In the genomic region with DNA sequence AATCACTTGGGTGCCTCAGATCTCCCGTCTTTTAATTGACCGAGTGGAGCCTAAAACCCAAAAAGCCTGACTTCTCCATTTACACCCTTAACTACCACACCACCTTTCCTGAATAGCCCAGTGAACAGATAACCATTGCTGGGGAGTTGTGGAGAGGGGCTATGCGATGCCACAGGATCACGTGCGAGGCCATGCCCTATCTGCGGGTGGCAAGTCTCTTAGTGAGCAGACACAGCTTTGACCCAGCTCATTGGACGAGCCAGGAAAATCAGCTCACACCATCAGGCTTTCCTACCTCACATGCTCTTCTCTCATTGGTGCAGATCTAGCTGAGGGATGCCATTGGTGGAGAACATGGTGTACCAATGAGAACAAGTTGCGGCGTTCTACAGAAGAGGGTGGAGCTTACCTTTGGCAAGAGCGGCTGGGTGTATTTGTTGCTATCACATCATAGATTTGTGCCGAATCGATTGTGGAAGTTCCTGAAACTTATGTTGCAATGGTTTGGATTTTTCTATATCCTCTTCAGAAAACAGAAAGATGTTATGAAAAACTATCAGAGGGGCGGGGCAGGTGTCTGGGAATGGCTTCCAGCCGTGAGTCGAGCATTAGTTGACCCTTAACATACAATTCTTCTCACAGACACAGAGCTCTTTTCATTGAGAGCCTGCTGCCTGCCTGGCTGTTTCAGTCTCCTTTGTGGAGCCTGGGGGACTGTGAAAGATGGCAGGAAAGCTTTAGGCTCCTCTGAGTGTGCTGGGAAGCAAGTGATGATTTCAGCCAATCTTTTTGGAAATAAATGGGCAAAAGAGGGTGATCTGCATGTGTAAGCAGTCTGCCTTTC, we compare ENCODE assay signal across 15 mouse cellular contexts. TPM values are rescaled to one million over a fixed set of nuclear protein-coding genes. Genes with fewer than 3 reads are reported as not detected.
DNase-seq lines count a peak whose midpoint lies in the region; ATAC-seq lines count a peak whose summit lies in the region.
"Had no signal": no experiment of that assay in that cellular context is flagged by ENCODE, and none has a peak within 500 bp of the region (broad histone marks: within the 10 kb centered on the region; RNA-seq: fewer than 3 reads in every experiment).

No protein-coding gene starts in this region.

- H3K4me1 ChIP-seq in midbrain, embryonic 11.5 days (ENCODE audit: control insufficient read depth, insufficient read depth, low read length) = peaks cover 8% of the 10 kb centered on the region; the same call in 1 of the 2 replicates
- no peaks in the 10 kb centered on the region for H3K4me1 ChIP-seq in midbrain, embryonic 15.5 days
- H3K4me1 ChIP-seq in forebrain, embryonic 16.5 days (replicated peaks; ENCODE audit: control insufficient read depth, insufficient read depth, low read length) = peaks cover 7% of the 10 kb centered on the region
- H3K4me1 ChIP-seq in neural tube, embryonic 13.5 days (replicated peaks) = peaks cover 34% of the 10 kb centered on the region
- H3K4me1 ChIP-seq: embryonic facial prominence, embryonic 13.5 days; limb, embryonic 15.5 days; megakaryocyte, embryonic 14.5 days had no signal

- WGBS in midbrain, embryonic 11.5 days = 78% methylated on average over 15 of the region's 15 CpGs
- WGBS in midbrain, embryonic 15.5 days = 74% methylated on average over 15 of the region's 15 CpGs
- 57% methylated on average over 15 of the region's 15 CpGs for WGBS in forebrain, embryonic 16.5 days
- 70% methylated on average over 15 of the region's 15 CpGs for WGBS in neural tube, embryonic 13.5 days

- H3K4me3 ChIP-seq in midbrain, embryonic 11.5 days (ENCODE audit: low read depth, low read length) = no peak overlapping the region
- no peak overlapping the region for H3K4me3 ChIP-seq in midbrain, embryonic 15.5 days
- H3K4me3 ChIP-seq in forebrain, embryonic 16.5 days (replicated peaks; ENCODE audit: low read length) = no peak overlapping the region
- H3K4me3 ChIP-seq in neural tube, embryonic 13.5 days = no peak overlapping the region
- H3K4me3 ChIP-seq: embryonic facial prominence, embryonic 13.5 days; limb, embryonic 15.5 days; megakaryocyte, embryonic 14.5 days had no signal

- H3K27me3 ChIP-seq in midbrain, embryonic 11.5 days (ENCODE audit: control insufficient read depth, insufficient read depth, low read length) = no peaks in the 10 kb centered on the region; the same call in 1 of the 2 replicates
- H3K27me3 ChIP-seq in midbrain, embryonic 15.5 days (replicated peaks) = peaks cover 22% of the 10 kb centered on the region
- peaks cover 3% of the 10 kb centered on the region; the same call in 1 of the 2 replicates for H3K27me3 ChIP-seq in forebrain, embryonic 16.5 days (replicated peaks; ENCODE audit: control insufficient read depth, insufficient read depth, low read length)
- no peaks in the 10 kb centered on the region for H3K27me3 ChIP-seq in neural tube, embryonic 13.5 days
- H3K27me3 ChIP-seq: limb, embryonic 15.5 days had no signal

- ATAC-seq in midbrain, embryonic 11.5 days (ENCODE audit: low FRiP score) = 0 out of 2 replicates have a peak, but pooled peaks have one; percentile 50
- ATAC-seq in midbrain, embryonic 15.5 days (replicated peaks) = no peak
- ATAC-seq in forebrain, embryonic 16.5 days = peak; percentile 68
- ATAC-seq in neural tube, embryonic 13.5 days (ENCODE audit: low read depth) = peak; percentile 67; the same call in 1 of the 2 replicates
- ATAC-seq: activated CD4-positive, CD25-positive, alpha-beta regulatory T cell, adult 4 months; intestine, embryonic 16.5 days had no signal

- H3K27ac ChIP-seq in midbrain, embryonic 11.5 days (ENCODE audit: low read depth, low read length) = no peak overlapping the region
- H3K27ac ChIP-seq in midbrain, embryonic 15.5 days = no peak overlapping the region
- H3K27ac ChIP-seq in forebrain, embryonic 16.5 days (ENCODE audit: low read length) = no peak overlapping the region
- peak overlapping the region; percentile 68 for H3K27ac ChIP-seq in neural tube, embryonic 13.5 days (replicated peaks)
- H3K27ac ChIP-seq: embryonic facial prominence, embryonic 13.5 days; limb, embryonic 15.5 days had no signal

- DNase-seq in heart, adult 11 months = peak; percentile 60
- no peak for DNase-seq in heart, adult 18-20 months
- DNase-seq in midbrain, embryonic 11.5 days (ENCODE audit: low spot score, missing footprints) = no peak
- no peak for DNase-seq in ovary, postnatal 14 days (ENCODE audit: low spot score)
- no peak for DNase-seq in testis, postnatal 14 days (ENCODE audit: low spot score)
- DNase-seq: cerebellum, adult 2 months; kidney, postnatal 36 days had no signal

- H3K36me3 ChIP-seq in midbrain, embryonic 11.5 days (ENCODE audit: control insufficient read depth, insufficient read depth, low read length) = no peaks in the 10 kb centered on the region
- no peaks in the 10 kb centered on the region for H3K36me3 ChIP-seq in midbrain, embryonic 15.5 days (replicated peaks)
- H3K36me3 ChIP-seq in forebrain, embryonic 16.5 days (ENCODE audit: control insufficient read depth, insufficient read depth) = no peaks in the 10 kb centered on the region
- H3K36me3 ChIP-seq in neural tube, embryonic 13.5 days = no peaks in the 10 kb centered on the region
- H3K36me3 ChIP-seq: embryonic facial prominence, embryonic 13.5 days; limb, embryonic 15.5 days had no signal

- H3K9me3 ChIP-seq in midbrain, embryonic 11.5 days (ENCODE audit: control insufficient read depth, low read length) = no peaks in the 10 kb centered on the region
- no peaks in the 10 kb centered on the region for H3K9me3 ChIP-seq in midbrain, embryonic 15.5 days
- H3K9me3 ChIP-seq in forebrain, embryonic 16.5 days (ENCODE audit: control insufficient read depth, low read length) = no peaks in the 10 kb centered on the region
- H3K9me3 ChIP-seq in neural tube, embryonic 13.5 days = no peaks in the 10 kb centered on the region
- H3K9me3 ChIP-seq: embryonic facial prominence, embryonic 13.5 days; limb, embryonic 15.5 days; megakaryocyte, embryonic 14.5 days had no signal

- H3K9ac ChIP-seq in midbrain, embryonic 11.5 days (ENCODE audit: low read length) = no peak overlapping the region
- H3K9ac ChIP-seq in midbrain, embryonic 15.5 days = no peak overlapping the region
- no peak overlapping the region for H3K9ac ChIP-seq in forebrain, embryonic 16.5 days (replicated peaks; ENCODE audit: low read depth, low read length)
- H3K9ac ChIP-seq in neural tube, embryonic 13.5 days = no peak overlapping the region
- H3K9ac ChIP-seq: embryonic facial prominence, embryonic 13.5 days; limb, embryonic 15.5 days had no signal

- H3K4me2 ChIP-seq in midbrain, embryonic 11.5 days = no peak overlapping the region
- no peak overlapping the region for H3K4me2 ChIP-seq in midbrain, embryonic 15.5 days
- no peak overlapping the region for H3K4me2 ChIP-seq in forebrain, embryonic 16.5 days (ENCODE audit: low read length)
- no peak overlapping the region for H3K4me2 ChIP-seq in neural tube, embryonic 13.5 days
- H3K4me2 ChIP-seq: embryonic facial prominence, embryonic 13.5 days; limb, embryonic 15.5 days had no signal

RNA-seq across cellular contexts. Expression of a gene that starts 12.2 kb away (rescaled TPM):
- total RNA-seq in heart, adult 18-20 months (2021) = 100 to 1,000 TPM; 417 to 443 TPM
- polyA plus RNA-seq in midbrain, embryonic 11.5 days (2014; fragmentation: Nextera tagmentation; extraction: Ambion mirVana) = 0.37 TPM in 1 of 2 replicates, not detected in the other
- 0.74 and 0.98 TPM in 2 replicates for polyA plus RNA-seq in midbrain, embryonic 15.5 days (2015; fragmentation: Nextera tagmentation; extraction: Ambion mirVana)
- polyA plus RNA-seq in forebrain, embryonic 16.5 days (2015; fragmentation: Nextera tagmentation; extraction: Ambion mirVana) = 1.2 and 1.6 TPM in 2 replicates
- 8.8 and 9.2 TPM in 2 replicates for polyA plus RNA-seq in neural tube, embryonic 13.5 days (2015; fragmentation: Nextera tagmentation; extraction: Ambion mirVana)
